Mouse (Mus musculus) common myeloid progenitor, adult 5-6 weeks (primary cell): Measurements from ENCODE around the gene Pnma1. TPM values are rescaled to one million over a fixed set of nuclear protein-coding genes. Genes with fewer than 3 reads are reported as not detected.

Source experiments
- ATAC-seq: replicated peaks from 2 replicates; pipeline ENCODE4 v1.8.0; 2016; ENCODE audit warnings: low read depth, mild to moderate bottlenecking, moderate TSS enrichment, inconsistent platforms; ENCODE audit not compliant: poor library complexity, severe bottlenecking
- total RNA-seq: library from RNA; stranded (forward); fragments of 200-1000, 187-1606 nt; gene quantifications from 2 replicates; pipeline ENCODE4 v1.2.3, GENCODE M21; 2017

The Pnma1 gene
- total RNA-seq = 0.58 and 0.64 TPM in 2 replicates

DNA sequence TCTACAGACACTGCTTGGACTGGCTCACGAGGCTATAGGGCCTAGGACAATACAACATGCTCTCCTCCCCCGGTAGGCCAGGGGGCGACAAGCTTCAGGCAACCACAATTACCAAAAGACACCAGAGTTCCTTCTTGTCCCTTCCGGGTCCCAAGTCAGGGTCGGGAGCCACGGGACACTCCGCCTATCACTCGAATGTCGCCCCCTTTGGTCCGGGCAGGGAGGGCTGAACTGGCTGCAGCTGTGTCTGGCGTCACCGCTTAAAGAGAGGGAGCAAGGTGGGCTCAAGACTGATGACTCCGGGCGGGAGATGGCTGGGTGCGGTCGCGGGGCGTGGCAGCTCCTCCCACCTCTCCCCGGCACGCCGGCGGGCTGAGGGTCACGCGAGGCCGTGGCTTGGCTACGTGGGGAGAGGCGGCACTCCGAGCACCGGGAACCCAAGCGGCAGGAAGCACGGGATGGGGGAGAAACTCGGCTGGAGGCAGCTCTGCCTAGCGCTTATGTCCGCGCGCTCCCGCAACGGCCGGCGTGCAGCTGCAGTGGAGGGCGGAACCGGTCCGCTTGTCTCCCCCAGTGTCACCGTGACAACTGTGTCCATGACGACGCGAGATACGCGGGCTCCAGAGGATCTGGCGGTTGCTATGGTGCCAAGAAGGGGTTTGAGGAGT is at the start of gene Pnma1:
TSS of gene Pnma1 (minus strand) at position 536 of the 668 bp plus-strand sequence.
- peak; percentile 73 for ATAC-seq

DNA sequence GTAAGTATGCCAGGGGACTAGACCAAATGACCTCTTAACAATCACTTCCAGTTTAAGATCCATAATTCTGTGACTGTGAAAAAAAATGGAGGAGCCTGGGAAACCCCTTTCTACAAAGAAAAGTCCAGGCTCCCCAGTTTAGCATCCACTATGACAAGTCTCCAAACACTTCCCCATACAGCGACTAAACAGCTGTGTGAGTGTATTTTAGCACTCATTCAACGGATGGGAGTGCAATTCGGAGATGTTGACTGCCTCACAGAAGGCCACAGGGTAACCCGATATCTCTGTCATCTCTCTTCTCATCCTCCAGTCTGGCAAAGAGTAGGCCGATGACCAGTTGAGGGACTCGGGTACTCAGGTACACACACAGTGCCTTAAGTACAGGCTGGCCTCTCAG is 46.9 kb upstream of the Pnma1 start:
- ATAC-seq = no peak

- ATAC-seq = no peak
Observed at GRCm38 (mm10) chr12:84194400-84195109, 46.3 kb upstream of the Pnma1 start.

- ATAC-seq = peak; percentile 84
Observed at GRCm38 (mm10) chr12:84193642-84194399, 45.5 kb upstream of the Pnma1 start.

DNA sequence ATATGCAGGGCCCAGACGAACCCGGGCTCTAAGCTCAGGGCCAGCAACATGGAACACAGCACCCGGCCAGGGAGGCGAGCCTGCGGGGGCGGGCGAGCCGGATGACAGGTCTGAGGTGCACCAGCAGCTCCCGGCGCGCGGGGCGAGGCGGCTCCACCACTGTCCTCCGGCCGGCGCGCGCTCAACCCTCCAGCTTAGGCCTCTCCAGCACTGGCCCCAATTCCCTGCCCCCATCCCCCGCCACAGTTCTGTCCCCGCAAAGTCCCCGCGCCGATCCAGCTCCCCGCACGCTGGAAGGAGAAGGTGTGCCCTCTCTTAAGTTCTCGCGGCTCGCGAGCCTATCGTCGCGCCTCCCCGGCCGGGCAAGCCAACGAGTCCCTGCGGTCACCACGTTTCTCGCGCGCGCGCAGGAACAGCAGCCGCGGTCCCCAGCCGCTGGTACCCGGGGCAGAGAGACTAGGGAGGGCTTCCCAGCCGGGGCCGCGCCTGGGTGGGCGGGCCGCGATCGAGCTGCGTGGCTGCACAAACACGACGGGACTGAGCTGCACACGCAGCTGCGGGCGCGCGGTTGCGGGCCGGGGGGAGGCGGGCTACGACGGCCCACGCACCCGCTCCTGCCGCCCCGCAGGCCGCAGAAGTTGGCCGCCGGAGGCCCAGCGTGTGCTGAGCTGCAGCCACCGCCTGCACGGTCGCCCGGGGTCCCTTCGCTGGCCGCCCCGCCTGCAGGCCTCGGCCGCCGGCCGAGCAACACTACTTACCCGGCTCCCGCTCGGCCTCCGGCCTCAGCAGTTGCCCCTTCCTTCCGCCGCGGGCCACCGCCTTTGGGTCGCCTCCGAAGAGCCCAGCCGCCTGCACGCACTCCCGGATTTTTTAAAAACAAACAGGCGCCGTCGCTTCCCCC is 44.7 kb upstream of the Pnma1 start:
- ATAC-seq = peak; percentile 30

- ATAC-seq = no peak
Observed at GRCm38 (mm10) chr12:84192280-84192679, 44.0 kb upstream of the Pnma1 start.

DNA sequence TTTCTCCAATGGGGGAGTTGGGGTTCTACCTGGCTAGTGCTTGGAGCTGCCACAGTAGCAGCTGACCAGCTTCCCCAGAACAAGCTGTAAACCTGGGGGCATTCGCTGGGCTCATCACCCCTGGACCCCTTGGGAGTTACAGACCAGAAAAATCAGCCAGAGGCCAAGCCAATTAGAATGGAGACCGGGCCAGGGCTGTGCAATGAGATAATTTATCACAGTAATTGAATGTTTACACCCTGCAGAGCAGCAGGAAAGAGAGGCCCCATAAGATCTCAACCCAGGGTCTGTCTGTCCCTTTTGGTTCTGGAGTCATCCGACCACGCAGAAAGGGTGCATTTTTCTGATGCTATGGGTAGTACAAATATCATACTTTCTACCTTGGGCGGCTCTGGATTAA is 43.5 kb upstream of the Pnma1 start:
- no peak for ATAC-seq

DNA sequence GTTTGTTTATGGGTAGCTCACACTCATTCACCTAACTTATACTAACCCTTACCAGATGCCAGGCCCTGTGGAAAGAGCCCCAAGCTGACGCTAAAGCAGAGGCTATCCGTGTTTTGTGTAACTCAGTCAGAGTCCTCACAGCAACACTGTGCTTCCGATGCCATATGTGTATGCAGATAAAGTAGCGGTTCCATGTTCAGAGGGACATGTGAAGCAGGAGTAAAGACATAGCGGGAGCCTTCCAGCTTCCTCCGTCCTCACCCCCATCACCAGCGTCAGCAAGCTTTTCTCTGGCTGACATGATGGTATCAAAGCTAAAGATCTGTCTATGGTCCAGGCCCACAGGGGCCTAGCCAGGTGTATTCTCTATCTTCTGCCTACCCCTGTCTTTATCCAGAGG is 42.9 kb upstream of the Pnma1 start:
- no peak for ATAC-seq

DNA sequence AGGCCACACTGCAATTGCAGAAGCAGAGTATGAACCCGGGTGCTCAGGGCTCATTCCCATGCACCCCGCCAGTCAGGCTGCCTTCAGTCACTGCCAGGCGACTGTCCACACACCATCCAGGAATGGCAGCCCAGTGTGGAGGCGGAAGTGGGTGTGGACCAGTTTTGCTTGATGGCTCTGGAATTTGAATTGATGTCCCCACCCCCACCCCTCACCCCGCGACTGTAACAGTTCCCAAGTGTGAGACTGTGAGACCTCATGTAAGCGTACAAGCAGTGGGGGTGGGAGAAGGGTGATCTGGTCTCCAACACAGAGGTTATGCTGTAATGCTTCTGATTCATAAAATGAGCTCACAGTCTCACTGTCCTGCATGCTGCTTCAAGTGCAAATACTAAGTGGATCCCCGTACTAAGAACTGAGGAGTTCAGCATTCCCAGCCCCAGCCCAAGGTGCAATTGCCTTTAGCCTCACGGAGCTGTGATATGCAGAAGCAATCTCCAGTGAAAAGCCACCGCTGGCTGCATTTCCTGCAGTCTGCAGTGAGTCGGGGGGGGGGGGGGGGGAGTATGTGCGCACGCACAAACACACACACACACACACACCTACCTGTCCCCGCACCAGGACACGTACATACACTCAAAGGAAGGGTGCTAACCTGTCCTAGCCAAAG is 42.0 kb upstream of the Pnma1 start:
- ATAC-seq = no peak

GRCm38 (mm10) chr12:84188881-84189444 is 40.7 kb upstream of the Pnma1 start:
- ATAC-seq = no peak

DNA sequence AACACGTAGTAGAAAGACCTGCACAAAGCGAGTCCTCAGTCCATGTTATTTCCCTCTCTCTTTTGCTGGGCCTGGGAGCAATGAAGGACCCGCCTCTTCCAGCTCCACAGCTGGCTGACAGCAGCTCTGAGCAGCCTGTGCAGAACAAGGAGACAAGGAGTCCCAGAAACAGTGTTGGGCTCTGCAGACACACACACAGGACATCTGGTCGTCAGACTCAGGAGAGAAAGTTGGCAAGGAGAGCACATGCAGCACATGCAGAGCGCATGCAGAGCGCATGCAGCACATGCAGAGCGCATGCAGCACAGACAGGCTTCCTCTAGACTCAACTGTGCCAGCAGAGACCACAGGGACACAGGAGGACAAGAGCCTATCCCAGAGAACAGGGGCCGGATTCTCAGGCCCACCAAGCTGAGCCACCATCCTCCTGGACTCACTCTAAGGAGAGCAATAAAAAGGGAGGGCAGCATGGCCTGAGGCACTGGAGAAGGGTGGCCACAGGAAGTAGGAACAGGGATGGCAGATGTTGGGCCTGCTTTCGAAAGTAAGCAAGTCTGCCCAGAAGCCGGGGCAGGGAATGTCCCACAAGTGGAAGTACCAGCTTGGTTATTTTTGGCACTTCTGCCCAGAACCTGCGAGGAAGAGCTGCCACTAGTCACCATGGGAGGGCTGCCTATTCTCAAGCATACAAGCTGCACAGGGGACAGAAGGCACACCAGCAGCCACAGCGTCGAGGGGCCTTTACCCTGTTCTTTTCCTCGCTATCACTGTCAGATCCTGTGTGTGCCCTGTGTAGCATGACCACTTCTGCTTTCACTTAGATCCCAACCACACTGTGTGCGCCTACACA is 39.7 kb upstream of the Pnma1 start:
- ATAC-seq = peak; percentile 79

DNA sequence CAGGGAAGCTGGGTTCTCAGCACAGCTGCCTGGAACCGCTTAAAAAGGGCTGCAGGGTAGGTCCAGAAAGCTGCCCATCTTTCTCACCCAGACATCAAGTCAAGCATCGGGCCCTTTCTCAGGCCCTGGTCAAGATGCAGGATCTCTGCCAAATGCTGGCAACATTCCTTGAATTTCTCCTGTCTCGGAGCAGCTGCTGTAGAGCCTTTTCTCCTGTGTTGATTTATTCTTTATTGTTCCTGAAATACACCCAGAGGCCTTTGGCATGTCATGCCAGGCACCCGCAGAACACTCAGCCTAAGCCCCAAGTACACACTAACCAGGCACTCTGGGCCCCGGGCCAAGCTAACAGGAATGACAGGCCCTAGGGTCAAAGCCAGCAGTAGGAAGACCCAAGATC is 38.7 kb upstream of the Pnma1 start:
- ATAC-seq = no peak

DNA sequence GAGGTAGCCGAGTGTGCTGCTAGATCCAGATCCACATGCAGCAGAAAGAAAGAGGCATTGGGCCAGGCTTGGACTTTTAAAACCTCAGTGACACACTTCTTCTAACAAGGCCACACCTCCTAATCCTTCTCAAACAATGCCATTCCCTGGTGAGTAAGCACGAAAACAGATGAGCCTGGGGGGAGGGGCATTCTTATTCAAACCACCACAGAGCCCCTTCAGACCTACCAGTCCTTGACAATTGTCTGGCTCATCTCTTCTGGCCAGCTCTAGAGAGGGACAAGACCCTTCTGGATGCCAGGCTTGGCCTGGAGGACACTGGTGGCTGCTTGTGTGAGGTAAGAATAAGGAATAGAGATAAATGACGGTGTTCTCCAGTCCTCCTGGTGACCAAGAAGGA is 38.2 kb upstream of the Pnma1 start:
- ATAC-seq = no peak

DNA sequence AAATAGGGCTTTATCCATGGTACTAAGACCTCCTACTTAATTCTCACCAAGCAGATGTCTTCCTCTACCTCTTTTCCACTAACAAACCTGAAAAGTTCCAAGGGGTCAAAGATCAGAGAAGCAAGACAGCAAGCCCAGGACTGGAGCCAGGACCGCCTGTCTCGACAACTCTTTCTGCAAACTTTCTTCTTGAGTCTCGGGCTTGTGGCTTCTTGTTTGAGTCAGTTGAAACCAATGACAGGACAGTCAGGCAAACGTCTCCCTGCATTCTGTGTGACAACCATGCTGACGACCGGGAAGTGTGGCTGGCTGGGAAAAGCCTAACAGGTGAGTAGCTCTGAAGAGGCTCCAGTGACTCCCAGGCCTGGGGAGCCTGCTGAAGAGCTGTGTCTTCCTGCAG is 37.3 kb upstream of the Pnma1 start:
- ATAC-seq = no peak

GRCm38 (mm10) chr12:84184979-84185378 is 36.7 kb upstream of the Pnma1 start:
- no peak for ATAC-seq

DNA sequence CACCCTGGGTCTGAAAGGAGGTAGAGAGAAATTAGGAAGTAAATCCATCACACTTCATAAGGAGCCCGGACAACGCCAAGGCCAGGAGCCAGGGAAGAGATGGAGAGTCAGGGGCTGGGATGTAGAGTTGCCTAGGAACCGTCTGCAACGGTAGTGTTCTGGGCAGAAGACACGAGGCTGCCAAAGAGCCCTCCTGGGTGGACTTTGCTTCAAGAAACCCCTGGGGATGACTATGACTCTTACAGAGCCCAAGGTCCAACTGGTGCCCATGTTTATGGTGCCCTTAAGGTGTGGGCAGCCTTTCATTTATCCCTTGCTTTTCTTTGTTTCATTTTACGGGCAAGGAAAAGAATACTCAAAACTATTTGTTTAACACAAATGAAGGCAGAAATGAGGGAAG is 33.7 kb upstream of the Pnma1 start:
- no peak for ATAC-seq

- ATAC-seq = peak; percentile 57
Observed at GRCm38 (mm10) chr12:84180701-84181435, 32.6 kb upstream of the Pnma1 start.

DNA sequence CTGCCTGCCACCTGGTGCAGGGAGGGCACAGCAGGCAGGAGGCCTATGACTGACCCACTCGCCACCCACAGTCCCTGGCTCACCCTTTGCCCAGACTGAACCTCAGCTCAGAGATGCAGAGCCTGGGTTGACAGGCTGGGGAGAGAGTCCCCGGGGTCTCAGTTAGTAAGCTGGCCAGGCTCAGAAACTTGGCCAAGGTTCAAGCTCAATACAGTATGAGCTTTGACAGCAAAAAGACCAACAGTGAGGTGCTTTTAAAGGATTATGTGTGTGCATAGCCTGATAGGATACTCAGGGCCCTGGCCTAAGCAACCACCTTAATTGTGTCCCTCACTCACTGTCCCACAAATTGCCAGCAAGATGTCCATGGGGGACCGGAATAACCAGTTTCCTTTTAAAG is 31.8 kb upstream of the Pnma1 start:
- no peak for ATAC-seq
